8 mouse cellular contexts compared by ENCODE assay signal in genomic region chr5:135713441-135714218, GRCm38 (mm10). TPM values are rescaled to one million over a fixed set of nuclear protein-coding genes. Genes with fewer than 3 reads are reported as not detected.
DNase-seq lines count a peak whose midpoint lies in the region; ATAC-seq and TF ChIP-seq lines count a peak whose summit lies in the region.

No protein-coding gene starts in this region.

- peaks cover 57% of the 10 kb centered on the region for H3K4me1 ChIP-seq in bone marrow macrophage, adult 2 months (ENCODE audit: control insufficient read depth, insufficient read depth, low read length)
- no peaks in the 10 kb centered on the region for H3K4me1 ChIP-seq in hindbrain, postnatal 0 days (ENCODE audit: insufficient read depth, low read length)

- DNase-seq in gastrocnemius, adult 2 months, result peak; percentile 74
- no peak for DNase-seq in gastrocnemius, adult 8-10 months (ENCODE audit: low spot score in 2 of 2)
- peak; percentile 68 for DNase-seq in gastrocnemius, postnatal 14 days
- DNase-seq in hindbrain, postnatal 0 days (ENCODE audit: low spot score), result peak; percentile 61
- DNase-seq in left cerebral cortex, postnatal 25 days (ENCODE audit: low spot score in 2 of 2), result peak; percentile 50 to 88
- peak; percentile 68 for DNase-seq in thymus, postnatal 0 days (ENCODE audit: low spot score)

- intact Hi-C loops in gastrocnemius, adult 2 months (cut with DNase I), result no loop called here
- intact Hi-C loops in gastrocnemius, postnatal 14 days (cut with DNase I; ENCODE audit: low total_unique reads), result no loop called here
- intact Hi-C loops in left cerebral cortex, postnatal 25 days (cut with DNase I), result no loop called here

- H3K4me2 ChIP-seq in hindbrain, postnatal 0 days (ENCODE audit: low read depth, low read length), result no peak overlapping the region

- no peak for ATAC-seq in hindbrain, postnatal 0 days
- peak; percentile 92 for ATAC-seq in megakaryocyte progenitor cell, adult 5-6 weeks (replicated peaks; ENCODE audit: poor library complexity)

- 54% methylated on average over 16 of the region's 16 CpGs for WGBS in hindbrain, postnatal 0 days

- no peak for TF ChIP-seq POLR2A in bone marrow macrophage, adult 2 months (IDR thresholded peaks at IDR 0.05; ENCODE audit: borderline replicate concordance, low read depth, low read length)

- no peak overlapping the region for H3K9ac ChIP-seq in hindbrain, postnatal 0 days (replicated peaks; ENCODE audit: low read length)

- TF ChIP-seq CTCF in gastrocnemius, adult 2 months (IDR thresholded peaks at IDR 0.05), result no peak
- no peak for TF ChIP-seq CTCF in bone marrow macrophage, adult 2 months (IDR thresholded peaks at IDR 0.05; ENCODE audit: low read depth, low read length)
- TF ChIP-seq CTCF in hindbrain, postnatal 0 days (IDR thresholded peaks at IDR 0.05; ENCODE audit: low read depth), result no peak

- no peaks in the 10 kb centered on the region for H3K9me3 ChIP-seq in hindbrain, postnatal 0 days (ENCODE audit: low read length)

- no peak overlapping the region for H3K4me3 ChIP-seq in gastrocnemius, adult 2 months
- 0 out of 2 replicates have a peak overlapping the region, but pooled peaks have one; percentile 9 for H3K4me3 ChIP-seq in bone marrow macrophage, adult 2 months (ENCODE audit: insufficient read depth, low read length)
- H3K4me3 ChIP-seq in hindbrain, postnatal 0 days (ENCODE audit: low read length), result no peak overlapping the region

- peak overlapping the region; percentile 71 for H3K27ac ChIP-seq in gastrocnemius, adult 2 months
- H3K27ac ChIP-seq in bone marrow macrophage, adult 2 months (ENCODE audit: insufficient read depth, low read depth, low read length), result peak overlapping the region; percentile 91
- no peak overlapping the region for H3K27ac ChIP-seq in hindbrain, postnatal 0 days

- H3K36me3 ChIP-seq in hindbrain, postnatal 0 days (ENCODE audit: insufficient read depth, low read length), result peaks cover 4% of the 10 kb centered on the region; the same call in 1 of the 2 replicates

- no peaks in the 10 kb centered on the region for H3K27me3 ChIP-seq in hindbrain, postnatal 0 days (ENCODE audit: insufficient read depth, low read length)

RNA-seq across cellular contexts. Expression of gene Tmem120a, which starts 30.6 kb away (rescaled TPM):
- total RNA-seq in gastrocnemius, adult 2 months (2021), result 1 to 10 TPM; 7.6 to 8.3 TPM
- 10 to 100 TPM in 1 of 4 experiments, 1 to 10 TPM in 3; 7.9 to 12.3 (median 8.9) TPM for total RNA-seq in gastrocnemius, adult 8-10 months (2022)
- 37.1 and 41.5 TPM in 2 replicates for polyA plus RNA-seq in bone marrow macrophage, adult 2 months (2012; ENCODE audit: insufficient read depth, insufficient read length, missing spikeins)
- total RNA-seq in gastrocnemius, postnatal 14 days (2021), result 1 to 10 TPM; 3.8 to 5.2 TPM
- 52.8 and 71.7 TPM in 2 replicates for total RNA-seq in hindbrain, postnatal 0 days (2014; rRNA removed)
- polyA plus RNA-seq in hindbrain, postnatal 0 days (2015; fragmentation: Nextera tagmentation; extraction: Ambion mirVana), result 83.2 and 89.7 TPM in 2 replicates
- total RNA-seq in left cerebral cortex, postnatal 25 days (2021), result 10 to 100 TPM; 13.5 to 18.7 TPM
- total RNA-seq in megakaryocyte progenitor cell, adult 5-6 weeks (2015), result 8.5 and 11.6 TPM in 2 replicates
- 8.2 and 19.1 TPM in 2 replicates for total RNA-seq in megakaryocyte progenitor cell, adult 5-6 weeks (2017)
- polyA plus RNA-seq in thymus, postnatal 0 days (2015; fragmentation: Nextera tagmentation; extraction: Ambion mirVana), result 37.3 and 40.4 TPM in 2 replicates

RNA-seq across cellular contexts. Expression of gene Por, which starts 43.8 kb away (rescaled TPM):
- total RNA-seq in gastrocnemius, adult 2 months (2021), result 10 to 100 TPM; 31.4 to 32.7 TPM
- total RNA-seq in gastrocnemius, adult 8-10 months (2022), result 10 to 100 TPM; 32.8 to 36.4 (median 35.9) TPM
- polyA plus RNA-seq in bone marrow macrophage, adult 2 months (2012; ENCODE audit: insufficient read depth, insufficient read length, missing spikeins), result 69.1 and 83.9 TPM in 2 replicates
- total RNA-seq in gastrocnemius, postnatal 14 days (2021), result 10 to 100 TPM; 18.7 to 19.4 TPM
- 71.7 and 71.8 TPM in 2 replicates for total RNA-seq in hindbrain, postnatal 0 days (2014; rRNA removed)
- polyA plus RNA-seq in hindbrain, postnatal 0 days (2015; fragmentation: Nextera tagmentation; extraction: Ambion mirVana), result 69.3 and 71.4 TPM in 2 replicates
- total RNA-seq in left cerebral cortex, postnatal 25 days (2021), result 10 to 100 TPM; 84.4 to 91.2 TPM
- total RNA-seq in megakaryocyte progenitor cell, adult 5-6 weeks (2015), result 12.7 and 21.3 TPM in 2 replicates
- 25.2 and 36.5 TPM in 2 replicates for total RNA-seq in megakaryocyte progenitor cell, adult 5-6 weeks (2017)
- 44.4 and 45.8 TPM in 2 replicates for polyA plus RNA-seq in thymus, postnatal 0 days (2015; fragmentation: Nextera tagmentation; extraction: Ambion mirVana)

Comparison
In these comparisons a context has a peak if more than half of its experiments do, and no peak if none do; other contexts are left out.
1. DNase-seq: peak in gastrocnemius, adult 2 months (single experiment), gastrocnemius, postnatal 14 days (single experiment), hindbrain, postnatal 0 days (single experiment), left cerebral cortex, postnatal 25 days (2 of 2) and thymus, postnatal 0 days (single experiment); none in gastrocnemius, adult 8-10 months (0 of 2).